Mouse (Mus musculus) embryonic facial prominence, embryonic 15.5 days (tissue): ENCODE data around the gene Fam184b. TPM values are rescaled to one million over a fixed set of nuclear protein-coding genes. Genes with fewer than 3 reads are reported as not detected.

Source experiments
- ATAC-seq: fragments of 200-750 bp; cut with Nextera tagmentation; 2 replicates; pipeline ENCODE4 v1.8.0; 2017; ENCODE audit warnings: low read depth, moderate TSS enrichment; ENCODE audit not compliant: insufficient number of reproducible peaks, low FRiP score, low TSS enrichment
- H3K27ac ChIP-seq: fragments of 300-500 bp; sonication (generic); replicated peaks from 2 replicates; pipeline ENCODE4 v1.5.1; 2015; ENCODE audit warnings: mild to moderate bottlenecking, inconsistent platforms
- H3K27me3 ChIP-seq: fragments of 300-500 bp; sonication (generic); 2 replicates; pipeline ENCODE4 v1.6.1; 2015; ENCODE audit warnings: inconsistent platforms
- H3K36me3 ChIP-seq: fragments of 300-500 bp; sonication (generic); 2 replicates; pipeline ENCODE4 v1.6.1; 2015; ENCODE audit warnings: mild to moderate bottlenecking, inconsistent platforms
- H3K4me1 ChIP-seq: fragments of 300-500 bp; sonication (generic); 2 replicates; pipeline ENCODE4 v1.6.1; 2015; ENCODE audit warnings: inconsistent platforms
- H3K4me2 ChIP-seq: fragments of 300-500 bp; sonication (generic); replicated peaks from 2 replicates; pipeline ENCODE4 v1.6.1; 2015; ENCODE audit warnings: mild to moderate bottlenecking, inconsistent platforms
- H3K4me3 ChIP-seq: fragments of 300-500 bp; sonication (generic); replicated peaks from 2 replicates; pipeline ENCODE4 v1.5.1; 2015; ENCODE audit warnings: mild to moderate bottlenecking, inconsistent platforms
- H3K9ac ChIP-seq: fragments of 300-500 bp; sonication (generic); 2 replicates; pipeline ENCODE4 v1.6.1; 2015; ENCODE audit warnings: inconsistent platforms
- H3K9me3 ChIP-seq: fragments of 300-500 bp; sonication (generic); replicated peaks from 2 replicates; pipeline ENCODE4 v1.6.1; 2016; ENCODE audit warnings: inconsistent platforms
- WGBS: fragments of 180-500 bp; shearing (Covaris S2); methylation state at CpG from one replicate; pipeline ENCODE4 v1.1.7; 2015; 5-methylcytosine and 5-hydroxymethylcytosine counted together
- polyA plus RNA-seq: library from polyadenylated mRNA; unstranded; fragments of >200 nt; fragmentation: Nextera tagmentation; extraction: Ambion mirVana; gene quantifications from 2 replicates; pipeline ENCODE4 v1.2.1, GENCODE M21; 2015

Fam184b gene
- polyA plus RNA-seq, 1 experiment from 2014 or later, result 1.2 TPM

- Histone ChIP-seq H3K27me3 (no peaks in the 10 kb centered on the region), H3K4me2 (no peak overlapping the region), H3K27ac (no peak overlapping the region), H3K4me1 (no peaks in the 10 kb centered on the region), H3K9me3 (no peaks in the 10 kb centered on the region), H3K9ac (no peak overlapping the region), H3K36me3 (no peaks in the 10 kb centered on the region), H3K4me3 (no peak overlapping the region)
- 59% methylated on average over 3 of the region's 3 CpGs for WGBS
- no peak for ATAC-seq
Observed at GRCm38 (mm10) chr5:45595363-45596039, 43.9 kb downstream of the Fam184b start.

- no peaks in the 10 kb centered on the region for H3K9me3 ChIP-seq
- H3K9ac ChIP-seq, result no peak overlapping the region
- H3K4me1 ChIP-seq, result no peaks in the 10 kb centered on the region
- H3K27me3 ChIP-seq, result no peaks in the 10 kb centered on the region
- WGBS, result 73% methylated on average over 6 of the region's 6 CpGs
- ATAC-seq, result no peak
- H3K36me3 ChIP-seq, result no peaks in the 10 kb centered on the region
- no peak overlapping the region for H3K4me3 ChIP-seq
- H3K4me2 ChIP-seq, result no peak overlapping the region
- no peak overlapping the region for H3K27ac ChIP-seq
Observed at GRCm38 (mm10) chr5:45593276-45593675, 46.1 kb downstream of the Fam184b start.

GRCm38 (mm10) chr5:45590094-45590493 is 49.3 kb downstream of the Fam184b start:
- Histone ChIP-seq H3K27ac (no peak overlapping the region), H3K4me3 (no peak overlapping the region), H3K4me1 (no peaks in the 10 kb centered on the region), H3K27me3 (no peaks in the 10 kb centered on the region), H3K36me3 (no peaks in the 10 kb centered on the region), H3K9me3 (no peaks in the 10 kb centered on the region), H3K9ac (no peak overlapping the region), H3K4me2 (no peak overlapping the region)
- 72% methylated on average over 4 of the region's 4 CpGs for WGBS
- no peak for ATAC-seq

DNA sequence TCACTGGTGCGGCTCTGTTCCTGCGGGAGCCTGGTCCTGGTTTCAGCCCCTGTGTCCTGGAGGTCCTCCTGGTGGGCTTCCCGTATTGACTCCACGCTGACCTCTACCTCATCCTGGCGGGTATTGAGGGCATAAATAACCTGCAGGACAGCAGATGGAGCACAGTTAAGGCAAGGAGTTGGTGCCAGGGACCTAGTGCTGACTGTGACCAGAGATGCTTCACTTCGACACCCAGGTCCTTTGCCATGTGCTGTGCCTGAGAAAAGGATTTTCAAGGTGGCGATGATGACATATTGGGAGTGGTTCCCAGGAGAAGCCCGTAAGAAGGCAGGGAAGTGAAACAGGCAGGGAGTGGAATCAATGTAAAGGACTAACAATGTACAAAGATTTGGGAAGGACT is 54.8 kb downstream of the Fam184b start:
- H3K9ac ChIP-seq, result no peak overlapping the region
- no peak overlapping the region for H3K4me3 ChIP-seq
- H3K27me3 ChIP-seq, result no peaks in the 10 kb centered on the region
- no peaks in the 10 kb centered on the region for H3K36me3 ChIP-seq
- H3K4me1 ChIP-seq, result no peaks in the 10 kb centered on the region
- no peak for ATAC-seq
- 83% methylated on average over 8 of the region's 8 CpGs for WGBS
- H3K9me3 ChIP-seq, result no peaks in the 10 kb centered on the region
- H3K4me2 ChIP-seq, result no peak overlapping the region
- no peak overlapping the region for H3K27ac ChIP-seq

- Histone ChIP-seq H3K4me1 (no peaks in the 10 kb centered on the region), H3K9me3 (no peaks in the 10 kb centered on the region), H3K4me3 (no peak overlapping the region), H3K27me3 (no peaks in the 10 kb centered on the region), H3K4me2 (no peak overlapping the region), H3K9ac (no peak overlapping the region), H3K27ac (no peak overlapping the region), H3K36me3 (no peaks in the 10 kb centered on the region)
- no peak for ATAC-seq
- 72% methylated on average over 10 of the region's 10 CpGs for WGBS
Observed at GRCm38 (mm10) chr5:45580279-45580678, 59.1 kb downstream of the Fam184b start.

DNA sequence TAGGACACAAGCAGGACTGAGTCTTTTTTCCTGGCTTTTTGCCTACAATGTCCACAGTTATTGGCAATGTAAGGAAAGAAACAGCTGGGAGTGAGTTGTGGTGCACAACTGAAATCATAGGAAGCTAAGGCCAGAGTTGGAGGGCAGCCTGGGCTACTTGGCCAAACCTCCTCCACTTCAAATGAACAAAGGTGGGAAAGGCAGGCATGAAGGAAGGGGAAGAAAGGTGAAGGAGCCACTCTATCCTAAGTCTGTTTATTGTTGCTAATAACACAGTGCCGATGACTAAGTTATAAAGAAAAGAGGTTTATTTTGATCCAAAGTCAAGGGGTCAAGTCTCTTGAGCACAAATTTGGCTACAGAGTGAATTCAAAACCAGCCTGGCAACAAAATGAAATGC is 62.0 kb downstream of the Fam184b start:
- Histone ChIP-seq H3K27me3 (no peaks in the 10 kb centered on the region), H3K9me3 (no peaks in the 10 kb centered on the region), H3K4me1 (no peaks in the 10 kb centered on the region), H3K27ac (no peak overlapping the region), H3K4me3 (no peak overlapping the region), H3K4me2 (no peak overlapping the region), H3K36me3 (no peaks in the 10 kb centered on the region), H3K9ac (no peak overlapping the region)
- WGBS, result 72% methylated on average over 1 of the region's 1 CpGs
- no peak for ATAC-seq

- Histone ChIP-seq H3K9me3 (no peaks in the 10 kb centered on the region), H3K4me3 (no peak overlapping the region), H3K27me3 (no peaks in the 10 kb centered on the region), H3K4me2 (no peak overlapping the region), H3K9ac (no peak overlapping the region), H3K4me1 (no peaks in the 10 kb centered on the region), H3K27ac (no peak overlapping the region), H3K36me3 (no peaks in the 10 kb centered on the region)
- 69% methylated on average over 3 of the region's 3 CpGs for WGBS
- no peak for ATAC-seq
Observed at GRCm38 (mm10) chr5:45576716-45577115, 62.7 kb downstream of the Fam184b start.

GRCm38 (mm10) chr5:45572816-45573215 is 66.6 kb downstream of the Fam184b start:
- 45% methylated on average over 5 of the region's 5 CpGs for WGBS
- Histone ChIP-seq H3K4me2 (no peak overlapping the region), H3K4me3 (no peak overlapping the region), H3K36me3 (no peaks in the 10 kb centered on the region), H3K9ac (no peak overlapping the region), H3K27me3 (no peaks in the 10 kb centered on the region), H3K27ac (no peak overlapping the region), H3K9me3 (no peaks in the 10 kb centered on the region), H3K4me1 (no peaks in the 10 kb centered on the region)
- no peak for ATAC-seq

GRCm38 (mm10) chr5:45565829-45566228 is 73.6 kb downstream of the Fam184b start:
- H3K36me3 ChIP-seq, result no peaks in the 10 kb centered on the region
- H3K27me3 ChIP-seq, result no peaks in the 10 kb centered on the region
- no peak overlapping the region for H3K9ac ChIP-seq
- H3K27ac ChIP-seq, result no peak overlapping the region
- no peak overlapping the region for H3K4me3 ChIP-seq
- no peaks in the 10 kb centered on the region for H3K9me3 ChIP-seq
- H3K4me1 ChIP-seq, result no peaks in the 10 kb centered on the region
- ATAC-seq, result no peak
- no peak overlapping the region for H3K4me2 ChIP-seq
- WGBS, result 77% methylated on average over 1 of the region's 1 CpGs

DNA sequence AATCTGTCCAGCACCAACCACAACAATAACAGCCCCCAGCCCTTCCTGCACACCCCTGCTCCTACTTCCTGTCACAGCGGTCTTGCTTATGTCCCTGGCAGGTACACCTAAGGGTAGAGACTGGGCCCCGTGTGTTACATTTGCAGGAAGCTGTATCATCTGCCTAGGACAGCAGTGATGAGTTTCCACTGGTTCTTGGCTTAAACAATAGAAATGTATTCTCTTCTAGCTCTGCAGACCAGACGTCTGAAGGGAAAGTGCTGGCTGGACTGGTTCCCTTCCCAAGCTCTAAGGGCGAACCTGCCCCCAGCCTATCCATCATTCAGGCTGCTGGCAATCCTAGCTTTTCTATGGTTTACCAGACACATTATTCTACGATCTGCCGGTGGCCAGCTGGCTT is 75.4 kb downstream of the Fam184b start:
- 56% methylated on average over 6 of the region's 6 CpGs for WGBS
- Histone ChIP-seq H3K36me3 (no peaks in the 10 kb centered on the region), H3K9ac (no peak overlapping the region), H3K9me3 (no peaks in the 10 kb centered on the region), H3K27me3 (no peaks in the 10 kb centered on the region), H3K4me3 (no peak overlapping the region), H3K4me1 (no peaks in the 10 kb centered on the region), H3K27ac (no peak overlapping the region), H3K4me2 (no peak overlapping the region)
- no peak for ATAC-seq

- Histone ChIP-seq H3K27ac (no peak overlapping the region), H3K36me3 (no peaks in the 10 kb centered on the region), H3K4me1 (no peaks in the 10 kb centered on the region), H3K4me2 (no peak overlapping the region), H3K4me3 (no peak overlapping the region), H3K9ac (no peak overlapping the region), H3K9me3 (no peaks in the 10 kb centered on the region), H3K27me3 (no peaks in the 10 kb centered on the region)
- no peak for ATAC-seq
- WGBS, result 86% methylated on average over 1 of the region's 1 CpGs
Observed at GRCm38 (mm10) chr5:45549586-45549985, 89.8 kb downstream of the Fam184b start.

GRCm38 (mm10) chr5:45543374-45543773 is 96.0 kb downstream of the Fam184b start:
- no peak overlapping the region for H3K4me2 ChIP-seq
- H3K36me3 ChIP-seq, result no peaks in the 10 kb centered on the region
- H3K27ac ChIP-seq, result no peak overlapping the region
- H3K27me3 ChIP-seq, result no peaks in the 10 kb centered on the region
- no peaks in the 10 kb centered on the region for H3K4me1 ChIP-seq
- no peak overlapping the region for H3K9ac ChIP-seq
- no peak for ATAC-seq
- no peak overlapping the region for H3K4me3 ChIP-seq
- 9% methylated on average over 5 of the region's 5 CpGs for WGBS
- no peaks in the 10 kb centered on the region for H3K9me3 ChIP-seq
